Comparison of ENCODE assay signal across 11 mouse cellular contexts in the genomic region with DNA sequence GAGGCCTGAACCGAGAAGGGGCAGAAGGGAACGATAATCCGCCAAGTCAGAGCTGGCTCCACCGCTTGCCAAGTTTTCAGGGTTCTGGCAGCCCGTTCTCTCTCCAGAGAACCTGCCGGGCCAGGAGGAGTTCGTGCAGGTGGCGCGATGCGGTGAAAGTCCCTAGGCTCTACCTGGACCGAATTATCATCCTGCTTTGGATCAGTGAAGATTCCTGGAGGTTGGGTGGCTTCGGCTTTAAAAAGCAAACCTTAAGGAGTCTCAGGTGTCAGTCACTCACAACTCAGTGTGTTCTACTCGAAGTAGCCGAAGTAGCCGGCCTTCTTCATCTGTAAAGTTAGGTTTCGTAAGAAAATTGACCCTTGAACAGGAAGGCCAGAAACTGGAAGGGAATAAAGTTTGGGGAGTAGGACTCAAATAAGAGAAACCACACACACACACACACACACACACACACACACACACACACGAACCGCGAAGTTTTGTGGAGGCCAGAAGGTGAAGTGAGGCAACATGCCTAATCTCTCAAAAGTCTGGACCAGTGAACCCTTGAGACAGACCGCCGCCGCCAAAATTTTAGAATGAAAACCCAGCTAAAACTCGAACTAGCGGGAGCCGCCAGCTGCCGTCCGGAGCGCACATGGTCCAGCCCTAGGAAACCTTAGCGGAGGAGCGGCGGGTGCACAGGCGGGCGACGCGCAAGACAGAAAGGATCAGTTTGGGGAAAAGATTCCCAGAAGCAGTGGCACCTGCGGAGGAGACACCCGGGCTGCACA. TPM values are rescaled to one million over a fixed set of nuclear protein-coding genes. Genes with fewer than 3 reads are reported as not detected.
DNase-seq lines count a peak whose midpoint lies in the region; ATAC-seq lines count a peak whose summit lies in the region.
"Had no signal": no experiment of that assay in that cellular context is flagged by ENCODE, and none has a peak within 500 bp of the region (broad histone marks: within the 10 kb centered on the region; RNA-seq: fewer than 3 reads in every experiment).

No protein-coding gene starts in this region.

- H3K4me1 ChIP-seq in heart, embryonic 13.5 days = peaks cover 33% of the 10 kb centered on the region
- H3K4me1 ChIP-seq in hindbrain, embryonic 15.5 days (replicated peaks) = peaks cover 36% of the 10 kb centered on the region
- peaks cover 42% of the 10 kb centered on the region for H3K4me1 ChIP-seq in neural tube, embryonic 12.5 days

- peak overlapping the region; percentile 16; the same call in 1 of the 2 replicates for H3K4me2 ChIP-seq in heart, embryonic 13.5 days
- H3K4me2 ChIP-seq in hindbrain, embryonic 15.5 days = peak overlapping the region; percentile 30
- H3K4me2 ChIP-seq in neural tube, embryonic 12.5 days (replicated peaks) = peak overlapping the region; percentile 43

- peaks cover 100% of the 10 kb centered on the region for H3K27me3 ChIP-seq in heart, embryonic 13.5 days (replicated peaks)
- H3K27me3 ChIP-seq in hindbrain, embryonic 15.5 days = peaks cover 77% of the 10 kb centered on the region
- H3K27me3 ChIP-seq in neural tube, embryonic 12.5 days (replicated peaks) = peaks cover 96% of the 10 kb centered on the region

- peak overlapping the region; percentile 13; the same call in 1 of the 2 replicates for H3K4me3 ChIP-seq in heart, embryonic 13.5 days
- peak overlapping the region; percentile 13; the same call in 1 of the 2 replicates for H3K4me3 ChIP-seq in hindbrain, embryonic 15.5 days
- 0 out of 2 replicates have a peak overlapping the region, but pooled peaks have one; percentile 9 for H3K4me3 ChIP-seq in neural tube, embryonic 12.5 days

- no peak overlapping the region for H3K9ac ChIP-seq in heart, embryonic 13.5 days
- no peak overlapping the region for H3K9ac ChIP-seq in hindbrain, embryonic 15.5 days
- H3K9ac ChIP-seq in neural tube, embryonic 12.5 days = no peak overlapping the region

- no peak for ATAC-seq in heart, embryonic 13.5 days (ENCODE audit: extremely low read depth, insufficient number of reproducible peaks, low FRiP score, low TSS enrichment)
- ATAC-seq in hindbrain, embryonic 15.5 days (ENCODE audit: low FRiP score, low read depth) = no peak
- no peak for ATAC-seq in neural tube, embryonic 12.5 days (ENCODE audit: low FRiP score, low read depth)
- ATAC-seq: intestine, embryonic 16.5 days had no signal

- H3K27ac ChIP-seq in heart, embryonic 13.5 days (replicated peaks) = no peak overlapping the region
- H3K27ac ChIP-seq in hindbrain, embryonic 15.5 days (replicated peaks) = no peak overlapping the region
- H3K27ac ChIP-seq in neural tube, embryonic 12.5 days = no peak overlapping the region

- WGBS in heart, embryonic 13.5 days = 2% methylated on average over 37 of the region's 37 CpGs
- WGBS in hindbrain, embryonic 15.5 days = under 1% methylated on average over 37 of the region's 37 CpGs
- 1% methylated on average over 37 of the region's 37 CpGs for WGBS in neural tube, embryonic 12.5 days

- no peak for DNase-seq in heart, postnatal 36 days
- DNase-seq in embryo, embryonic 11 days = peak; percentile 52
- no peak for DNase-seq in adrenal gland, postnatal 10 days
- no peak for DNase-seq in lung, adult 18-20 months
- no peak for DNase-seq in right cerebral cortex, postnatal 14 days
- DNase-seq: adrenal gland, postnatal 36 days; left cerebral cortex, postnatal 4 days had no signal

- H3K9me3 ChIP-seq in heart, embryonic 13.5 days = no peaks in the 10 kb centered on the region
- no peaks in the 10 kb centered on the region for H3K9me3 ChIP-seq in hindbrain, embryonic 15.5 days
- H3K9me3 ChIP-seq in neural tube, embryonic 12.5 days = no peaks in the 10 kb centered on the region

- no peaks in the 10 kb centered on the region for H3K36me3 ChIP-seq in heart, embryonic 13.5 days
- H3K36me3 ChIP-seq in hindbrain, embryonic 15.5 days = no peaks in the 10 kb centered on the region
- H3K36me3 ChIP-seq in neural tube, embryonic 12.5 days = no peaks in the 10 kb centered on the region

- intact Hi-C loops in heart, postnatal 36 days (cut with DNase I) = no loop called here

RNA-seq across cellular contexts. Expression of a gene that starts 5.0 kb away (rescaled TPM):
- polyA plus RNA-seq in heart, embryonic 13.5 days (2015; fragmentation: Nextera tagmentation; extraction: Ambion mirVana) = not detected in 2 replicates
- not detected for total RNA-seq in heart, postnatal 36 days (2021)
- polyA plus RNA-seq in hindbrain, embryonic 15.5 days (2015; fragmentation: Nextera tagmentation; extraction: Ambion mirVana) = 11.0 and 15.3 TPM in 2 replicates
- 7.4 and 8.2 TPM in 2 replicates for polyA plus RNA-seq in neural tube, embryonic 12.5 days (2016; fragmentation: Nextera tagmentation; extraction: Ambion mirVana)
- total RNA-seq in adrenal gland, postnatal 10 days (2021) = not detected
- total RNA-seq: adrenal gland, postnatal 36 days; left cerebral cortex, postnatal 4 days had no signal
- polyA plus RNA-seq: intestine, embryonic 16.5 days had no signal
